Mouse (Mus musculus) stomach, postnatal 0 days (tissue): ENCODE measurements around the gene Fndc11.

Experiments
- CTCF ChIP-seq: IDR thresholded peaks from 2 replicates; pipeline ENCODE4 v1.5.1; 2016; ENCODE audit warnings: antibody characterized with exemption, low read depth, mild to moderate bottlenecking, moderate library complexity
- EP300 ChIP-seq: optimal IDR thresholded peaks from 2 replicates; pipeline ENCODE3; 2016; ENCODE audit warnings: antibody characterized with exemption

DNA sequence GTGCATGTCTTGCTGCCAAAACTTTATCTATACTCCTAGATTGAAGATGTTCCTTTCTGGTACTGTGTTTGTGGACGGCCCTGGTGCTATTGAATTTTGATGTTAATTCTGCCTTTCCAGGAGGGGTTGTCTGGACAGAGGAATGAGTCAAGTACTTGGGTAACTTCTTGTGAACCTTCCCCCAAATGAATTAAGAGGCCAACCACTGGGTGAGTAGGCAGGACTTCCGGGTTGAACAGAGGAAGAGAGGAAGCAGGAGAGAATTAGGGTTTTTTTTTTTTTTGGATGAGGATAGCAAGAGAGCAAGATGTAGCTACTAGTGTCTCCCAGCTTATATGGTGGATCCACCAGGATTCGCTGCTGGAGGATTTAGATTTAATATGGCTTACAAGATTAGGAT is 41.8 kb upstream of the Fndc11 start:
- TF ChIP-seq CTCF: no peak
- TF ChIP-seq EP300: no peak
